Mouse (Mus musculus) stomach, postnatal 0 days (tissue): ENCODE measurements around the gene Rab17. TPM values are rescaled to one million over a fixed set of nuclear protein-coding genes. Genes with fewer than 3 reads are reported as not detected.
A peak's percentile ranks its signal among the peaks of the same experiment; 100 is the strongest.

Experiments used
- ATAC-seq: fragments of 200-750 bp; cut with Nextera tagmentation; 2 replicates; pipeline ENCODE4 v1.8.0; 2017; ENCODE audit not compliant: low FRiP score, low TSS enrichment
- DNase-seq: peaks from one replicate; pipeline ENCODE4 v3.0.0-alpha.2; 2016; ENCODE audit warnings: low spot score
- H3K27ac ChIP-seq: fragments of 300-500 bp; sonication (generic); replicated peaks from 2 replicates; pipeline ENCODE4 v1.5.1; 2014; ENCODE audit warnings: mild to moderate bottlenecking, control low read depth
- H3K27me3 ChIP-seq: fragments of 300-500 bp; sonication (generic); 2 replicates; pipeline ENCODE4 v1.6.1; 2014; ENCODE audit warnings: low read length; ENCODE audit not compliant: control insufficient read depth, insufficient read depth
- H3K36me3 ChIP-seq: fragments of 300-500 bp; sonication (generic); 2 replicates; pipeline ENCODE4 v1.6.1; 2014; ENCODE audit warnings: low read length, mixed read lengths; ENCODE audit not compliant: control insufficient read depth, insufficient read depth
- H3K4me1 ChIP-seq: fragments of 300-500 bp; sonication (generic); replicated peaks from 2 replicates; pipeline ENCODE4 v1.6.1; 2014; ENCODE audit warnings: antibody characterized with exemption; ENCODE audit not compliant: control insufficient read depth, insufficient read depth
- H3K4me2 ChIP-seq: fragments of 300-500 bp; sonication (generic); replicated peaks from 2 replicates; pipeline ENCODE4 v1.6.1; 2014; ENCODE audit warnings: low read depth, mild to moderate bottlenecking, control low read depth, moderate library complexity
- H3K4me3 ChIP-seq: fragments of 300-500 bp; sonication (generic); 2 replicates; pipeline ENCODE4 v1.5.1; 2014; ENCODE audit warnings: low read depth, low read length, control low read depth
- H3K9ac ChIP-seq: fragments of 300-500 bp; sonication (generic); 2 replicates; pipeline ENCODE4 v1.6.1; 2014; ENCODE audit warnings: mild to moderate bottlenecking, low read length, control low read depth, mixed read lengths
- H3K9me3 ChIP-seq: fragments of 300-500 bp; sonication (generic); 2 replicates; pipeline ENCODE4 v1.6.1; 2016; ENCODE audit warnings: low read length; ENCODE audit not compliant: control insufficient read depth
- CTCF ChIP-seq: IDR thresholded peaks from 2 replicates; pipeline ENCODE4 v1.5.1; 2016; ENCODE audit warnings: antibody characterized with exemption, low read depth, mild to moderate bottlenecking, moderate library complexity
- EP300 ChIP-seq: optimal IDR thresholded peaks from 2 replicates; pipeline ENCODE3; 2016; ENCODE audit warnings: antibody characterized with exemption
- WGBS: fragments of 180-500 bp; shearing (Covaris S2); extraction: QIAGEN DNeasy Blood & Tissue Kit; methylation state at CpG from one replicate; pipeline ENCODE4 v1.1.7; 2014; 5-methylcytosine and 5-hydroxymethylcytosine counted together
- polyA plus RNA-seq: library from polyadenylated mRNA; unstranded; fragments of >200 nt; fragmentation: Nextera tagmentation; extraction: Ambion mirVana; gene quantifications from 2 replicates; pipeline ENCODE4 v1.2.1, GENCODE M21; 2015

Rab17 gene
- polyA plus RNA-seq, 1 experiment from 2014 or later = 5.7 TPM

GRCm38 (mm10) chr1:90969881-90970390 lies 475 bp upstream of the Rab17 start:
- Histone ChIP-seq H3K4me1 (peaks cover 4% of the 10 kb centered on the region; the same call in 1 of the 2 replicates), H3K36me3 (no peaks in the 10 kb centered on the region), H3K4me3 (no peak overlapping the region), H3K4me2 (peak overlapping the region; percentile 56), H3K9me3 (no peaks in the 10 kb centered on the region), H3K27me3 (no peaks in the 10 kb centered on the region), H3K9ac (no peak overlapping the region), H3K27ac (peak overlapping the region; percentile 72; the same call in 1 of the 2 replicates)
- no peak for DNase-seq
- ATAC-seq = peak; percentile 6; the same call in 1 of the 2 replicates
- TF ChIP-seq EP300 = no peak
- TF ChIP-seq CTCF = no peak
- 57% methylated on average over 10 of the region's 10 CpGs for WGBS

- Histone ChIP-seq H3K27me3 (no peaks in the 10 kb centered on the region), H3K9me3 (no peaks in the 10 kb centered on the region), H3K9ac (no peak overlapping the region), H3K36me3 (no peaks in the 10 kb centered on the region), H3K4me1 (peaks cover 5% of the 10 kb centered on the region; the same call in 1 of the 2 replicates), H3K27ac (no peak overlapping the region; the same call in 1 of the 2 replicates), H3K4me3 (no peak overlapping the region), H3K4me2 (peak overlapping the region; percentile 56; the same call in 1 of the 2 replicates)
- DNase-seq = no peak
- ATAC-seq = no peak
- WGBS = 61% methylated on average over 4 of the region's 4 CpGs
- TF ChIP-seq EP300 = no peak
- TF ChIP-seq CTCF = no peak
Observed at GRCm38 (mm10) chr1:90968649-90969048, 812 bp downstream of the Rab17 start.

GRCm38 (mm10) chr1:90967583-90967982 lies 1.9 kb downstream of the Rab17 start:
- H3K27me3 ChIP-seq = no peaks in the 10 kb centered on the region
- 44% methylated on average over 7 of the region's 7 CpGs for WGBS
- peak overlapping the region; percentile 32 for H3K4me2 ChIP-seq
- ATAC-seq (peak; percentile 19; the same call in 1 of the 2 replicates), DNase-seq (peak; percentile 73)
- H3K4me3 ChIP-seq = no peak overlapping the region
- H3K9ac ChIP-seq = no peak overlapping the region
- H3K4me1 ChIP-seq = 0 out of 2 replicates have a peak, but pooled peaks cover 6% of the 10 kb centered on the region
- TF ChIP-seq CTCF (no peak), EP300 (no peak)
- H3K36me3 ChIP-seq = no peaks in the 10 kb centered on the region
- H3K9me3 ChIP-seq = no peaks in the 10 kb centered on the region
- H3K27ac ChIP-seq = 0 out of 2 replicates have a peak overlapping the region, but pooled peaks have one; percentile 18

GRCm38 (mm10) chr1:90962994-90963393 lies 6.5 kb downstream of the Rab17 start:
- TF ChIP-seq CTCF (no peak), EP300 (no peak)
- no peak overlapping the region for H3K4me3 ChIP-seq
- DNase-seq (peak; percentile 75), ATAC-seq (peak; percentile 87)
- H3K4me1 ChIP-seq = 0 out of 2 replicates have a peak, but pooled peaks cover 4% of the 10 kb centered on the region
- no peaks in the 10 kb centered on the region for H3K36me3 ChIP-seq
- no peak overlapping the region for H3K27ac ChIP-seq
- no peaks in the 10 kb centered on the region for H3K9me3 ChIP-seq
- H3K9ac ChIP-seq = no peak overlapping the region
- H3K27me3 ChIP-seq = no peaks in the 10 kb centered on the region
- H3K4me2 ChIP-seq = no peak overlapping the region
- 2% methylated on average over 3 of the region's 3 CpGs for WGBS

GRCm38 (mm10) chr1:90962526-90962925 lies 6.9 kb downstream of the Rab17 start:
- no peak overlapping the region for H3K4me3 ChIP-seq
- H3K27me3 ChIP-seq = no peaks in the 10 kb centered on the region
- ATAC-seq (no peak), DNase-seq (no peak)
- TF ChIP-seq CTCF = no peak
- TF ChIP-seq EP300 = no peak
- WGBS = 34% methylated on average over 4 of the region's 4 CpGs
- H3K9me3 ChIP-seq = no peaks in the 10 kb centered on the region
- no peak overlapping the region for H3K9ac ChIP-seq
- 0 out of 2 replicates have a peak, but pooled peaks cover 4% of the 10 kb centered on the region for H3K4me1 ChIP-seq
- no peak overlapping the region for H3K4me2 ChIP-seq
- H3K27ac ChIP-seq = no peak overlapping the region
- no peaks in the 10 kb centered on the region for H3K36me3 ChIP-seq
